Mouse (Mus musculus) 3T3-L1 (cell line): Measurements from ENCODE around the gene Ccdc159.

Source experiments
- DNase-seq: peaks from one replicate; pipeline ENCODE4 v3.0.0-alpha.2; 2015; ENCODE audit warnings: low read depth, low spot score

Ccdc159 gene

GRCm38 (mm10) chr9:21934021-21934420, 6.8 kb downstream of the Ccdc159 start:
- no peak for DNase-seq

GRCm38 (mm10) chr9:21935466-21936131, 8.3 kb downstream of the Ccdc159 start:
- DNase-seq: no peak

GRCm38 (mm10) chr9:21936692-21937570, 9.7 kb downstream of the Ccdc159 start, which contains the start of gene Plppr2:
TSS of gene Plppr2 (plus strand) at chr9:21937033.
- DNase-seq: peak; percentile 91

DNA sequence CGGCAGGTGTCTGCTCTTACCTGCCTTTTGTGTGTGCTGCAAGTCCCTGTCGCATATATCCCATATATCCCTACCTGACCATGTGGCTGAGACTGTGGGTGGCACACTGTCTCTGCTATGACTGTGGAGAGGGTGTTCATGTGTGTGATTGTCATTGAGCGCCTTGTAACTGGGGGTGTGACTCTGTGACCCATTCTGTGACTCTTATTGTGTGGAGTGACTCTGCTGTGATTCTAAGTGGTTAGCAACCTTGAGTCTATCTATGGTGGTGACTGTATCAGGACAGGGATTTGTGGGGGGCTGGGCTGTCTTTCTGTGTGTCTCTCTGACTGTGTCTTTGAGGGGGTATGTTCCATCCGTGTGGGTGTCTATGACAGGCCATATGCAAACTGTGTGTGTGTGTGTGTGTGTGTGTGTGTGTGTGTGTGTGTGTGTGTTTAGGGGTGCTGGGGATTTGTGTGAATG, 10.5 kb downstream of the Ccdc159 start:
- no peak for DNase-seq

DNA sequence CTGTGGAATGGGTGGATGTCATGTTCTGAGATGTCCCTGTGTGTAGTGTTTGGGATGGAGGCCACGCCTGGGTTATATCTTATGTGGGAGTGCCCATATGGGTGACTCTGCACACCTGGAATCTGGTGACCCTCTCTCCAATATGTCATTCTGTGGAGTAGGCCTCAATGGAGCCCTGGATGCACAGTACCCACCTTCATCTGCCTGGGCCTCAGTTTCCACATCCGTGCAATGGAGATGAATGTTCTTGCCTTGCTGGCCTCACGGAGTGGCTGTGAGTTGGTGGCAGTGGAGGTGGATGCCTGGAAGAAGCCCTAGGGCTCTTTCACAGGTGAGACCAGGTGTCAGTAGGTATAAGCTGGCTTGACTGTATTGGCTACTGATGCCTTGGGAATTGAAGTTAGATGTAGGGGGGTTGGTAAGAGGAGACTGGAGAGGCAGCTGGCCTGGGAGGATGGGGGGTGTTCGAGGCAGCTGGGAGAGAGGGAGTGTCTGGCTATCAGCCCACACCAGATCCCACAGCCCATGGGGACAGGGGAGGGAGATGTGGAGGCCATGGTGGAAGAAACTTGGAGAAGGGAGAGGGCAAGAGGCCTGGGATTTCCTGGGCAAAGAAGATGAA, 11.1 kb downstream of the Ccdc159 start:
- DNase-seq: no peak

- no peak for DNase-seq
These were observed 15.8 kb downstream of the Ccdc159 start for GRCm38 (mm10) chr9:21943046-21943445.

DNA sequence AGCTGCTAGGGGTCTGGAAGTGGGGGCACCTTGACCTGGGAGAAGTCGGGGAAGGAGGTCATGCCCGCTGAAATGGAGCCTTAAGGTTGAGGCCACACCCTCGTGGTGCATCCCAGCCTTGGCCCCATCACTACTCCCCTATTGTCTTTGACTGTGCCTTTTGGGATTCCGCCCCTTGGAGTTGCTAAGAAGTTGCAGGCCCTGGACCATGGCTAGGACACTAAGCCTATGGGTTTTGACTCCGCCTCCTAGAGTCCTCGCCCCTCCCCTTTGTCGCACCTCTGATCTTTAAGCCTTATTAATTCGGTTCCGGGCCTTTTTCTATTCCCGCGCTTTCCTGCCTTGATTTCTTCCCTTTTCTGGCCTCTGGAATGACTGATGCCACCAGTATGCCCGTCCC, 16.4 kb downstream of the Ccdc159 start:
- no peak for DNase-seq

GRCm38 (mm10) chr9:21944267-21944666, 17.0 kb downstream of the Ccdc159 start:
- DNase-seq: no peak

GRCm38 (mm10) chr9:21947540-21948130, 20.4 kb downstream of the Ccdc159 start:
- no peak for DNase-seq

- no peak for DNase-seq
These were observed 20.9 kb downstream of the Ccdc159 start for GRCm38 (mm10) chr9:21948146-21948545.

- no peak for DNase-seq
These were observed 21.5 kb downstream of the Ccdc159 start for GRCm38 (mm10) chr9:21948790-21949189.

- DNase-seq: peak; percentile 68
These were observed 23.1 kb downstream of the Ccdc159 start for GRCm38 (mm10) chr9:21950322-21950721.

DNA sequence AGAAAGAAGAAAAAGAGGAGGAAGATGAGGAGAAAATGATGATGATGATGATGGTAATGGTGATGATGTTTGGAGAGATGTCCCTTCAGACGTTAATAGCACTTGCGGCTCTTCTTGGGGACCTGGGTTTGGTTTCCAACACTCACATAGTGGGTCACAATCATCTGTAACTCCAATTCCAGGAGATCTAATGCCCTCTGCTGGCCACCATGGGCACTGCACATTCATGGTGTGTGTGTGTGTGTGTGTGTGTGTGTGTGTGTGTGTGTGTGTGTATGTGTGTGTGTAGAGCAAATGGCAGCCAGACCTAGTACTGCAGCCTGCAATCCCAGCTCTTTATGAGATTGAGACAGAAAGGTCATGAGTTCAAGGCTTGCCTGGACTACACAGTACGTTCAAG, 24.7 kb downstream of the Ccdc159 start:
- DNase-seq: no peak

GRCm38 (mm10) chr9:21953600-21953999, 26.3 kb downstream of the Ccdc159 start:
- no peak for DNase-seq

DNA sequence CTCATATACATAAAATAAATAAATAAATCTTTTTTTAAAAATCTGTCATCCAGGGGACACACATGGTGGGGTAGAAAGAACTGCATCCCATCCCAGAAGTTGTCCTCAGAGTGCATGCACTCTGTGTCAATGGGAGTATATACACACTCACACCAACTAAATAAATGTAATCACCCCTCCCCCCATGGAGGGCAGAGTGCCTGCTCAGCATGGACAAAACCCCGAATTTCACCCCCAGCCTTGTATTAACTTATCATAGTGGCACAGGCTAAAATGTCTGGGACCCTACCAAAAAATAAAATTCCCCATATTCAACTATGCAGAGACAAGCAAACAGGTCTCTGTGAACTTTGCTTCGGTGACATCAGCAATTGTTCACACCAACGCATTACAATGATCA, 27.4 kb downstream of the Ccdc159 start:
- DNase-seq: no peak

DNA sequence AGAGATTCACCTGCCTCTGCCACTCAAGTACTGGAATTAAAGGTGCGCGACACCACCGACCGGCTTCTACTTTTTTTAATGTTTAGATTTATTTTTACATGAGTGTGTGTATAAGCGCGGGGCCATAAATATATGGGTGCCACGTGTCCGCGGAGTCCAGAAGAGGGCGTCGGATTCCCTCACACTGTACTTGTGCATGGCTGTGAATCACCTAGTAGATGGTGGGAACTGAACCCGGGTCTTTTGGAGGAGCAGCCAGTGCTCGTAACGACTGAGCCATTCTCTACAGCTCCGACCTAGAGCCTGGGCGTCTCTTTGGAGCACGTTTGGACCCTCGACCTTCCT, 27.9 kb downstream of the Ccdc159 start:
- DNase-seq: no peak

GRCm38 (mm10) chr9:21955570-21956281, 28.5 kb downstream of the Ccdc159 start, which contains the start of gene Swsap1:
TSS of gene Swsap1 (plus strand) at chr9:21955755.
- DNase-seq: peak; percentile 98

- no peak for DNase-seq
These were observed 31.1 kb downstream of the Ccdc159 start for GRCm38 (mm10) chr9:21958372-21958771.

- DNase-seq: no peak
These were observed 32.0 kb downstream of the Ccdc159 start for GRCm38 (mm10) chr9:21959244-21959643.

GRCm38 (mm10) chr9:21960135-21960534, 32.9 kb downstream of the Ccdc159 start:
- no peak for DNase-seq

GRCm38 (mm10) chr9:21960558-21961208, 33.4 kb downstream of the Ccdc159 start:
- DNase-seq: no peak
